Mouse (Mus musculus): Measurements from ENCODE around the gene Tmem161a.
A peak's percentile ranks its signal among the peaks of the same experiment; 100 is the strongest.

Gene Tmem161a

GRCm38 (mm10) chr8:70160015-70160414, 12.1 kb upstream of the Tmem161a start:
- DNase-seq (ENCODE audit: low spot score in 2 of 2), result no peak

GRCm38 (mm10) chr8:70163316-70163715, 8.8 kb upstream of the Tmem161a start:
- no peak for DNase-seq (ENCODE audit: low spot score in 2 of 2)

- DNase-seq (ENCODE audit: low spot score in 2 of 2), result peak; percentile 62 to 82
Measured at GRCm38 (mm10) chr8:70166504-70167110, 5.5 kb upstream of the Tmem161a start.

GRCm38 (mm10) chr8:70170116-70170515, 2.0 kb upstream of the Tmem161a start:
- DNase-seq (ENCODE audit: low spot score in 2 of 2), result no peak

GRCm38 (mm10) chr8:70170748-70171147, 1.4 kb upstream of the Tmem161a start:
- DNase-seq (ENCODE audit: low spot score in 2 of 2), result no peak

GRCm38 (mm10) chr8:70171240-70171639, 916 bp upstream of the Tmem161a start:
- no peak for DNase-seq (ENCODE audit: low spot score in 2 of 2)

- no peak for DNase-seq (ENCODE audit: low spot score in 2 of 2)
Measured at GRCm38 (mm10) chr8:70173320-70173719, 1.2 kb downstream of the Tmem161a start.

- no peak for DNase-seq (ENCODE audit: low spot score in 2 of 2)
Measured at GRCm38 (mm10) chr8:70174079-70174478, 1.9 kb downstream of the Tmem161a start.

GRCm38 (mm10) chr8:70178231-70178630, 6.1 kb downstream of the Tmem161a start:
- no peak for DNase-seq (ENCODE audit: low spot score in 2 of 2)

GRCm38 (mm10) chr8:70179082-70179481, 6.9 kb downstream of the Tmem161a start:
- no peak for DNase-seq (ENCODE audit: low spot score in 2 of 2)

GRCm38 (mm10) chr8:70181212-70181902, 9.2 kb downstream of the Tmem161a start:
- DNase-seq (ENCODE audit: low spot score in 2 of 2), result no peak

- DNase-seq (ENCODE audit: low spot score in 2 of 2), result no peak
Measured at GRCm38 (mm10) chr8:70181903-70182252, 9.7 kb downstream of the Tmem161a start.

GRCm38 (mm10) chr8:70183194-70183593, 11.0 kb downstream of the Tmem161a start:
- no peak for DNase-seq (ENCODE audit: low spot score in 2 of 2)

GRCm38 (mm10) chr8:70188707-70189106, 16.6 kb downstream of the Tmem161a start:
- DNase-seq (ENCODE audit: low spot score in 2 of 2), result no peak

GRCm38 (mm10) chr8:70193238-70193637, 21.1 kb downstream of the Tmem161a start:
- DNase-seq (ENCODE audit: low spot score in 2 of 2), result no peak

- DNase-seq (ENCODE audit: low spot score in 2 of 2), result no peak
Measured at GRCm38 (mm10) chr8:70194191-70194590, 22.0 kb downstream of the Tmem161a start.

- DNase-seq (ENCODE audit: low spot score in 2 of 2), result no peak
Measured at GRCm38 (mm10) chr8:70195762-70196161, 23.6 kb downstream of the Tmem161a start.

- DNase-seq (ENCODE audit: low spot score in 2 of 2), result no peak
Measured at GRCm38 (mm10) chr8:70197603-70198002, 25.4 kb downstream of the Tmem161a start.

GRCm38 (mm10) chr8:70200098-70200681, 28.0 kb downstream of the Tmem161a start:
- peak in 1 of 2 experiments; percentile 28 for DNase-seq (ENCODE audit: low spot score in 2 of 2)

- DNase-seq (ENCODE audit: low spot score in 2 of 2), result no peak
Measured at GRCm38 (mm10) chr8:70201417-70201816, 29.3 kb downstream of the Tmem161a start.

- DNase-seq (ENCODE audit: low spot score in 2 of 2), result no peak
Measured at GRCm38 (mm10) chr8:70203072-70203471, 30.9 kb downstream of the Tmem161a start.

- no peak for DNase-seq (ENCODE audit: low spot score in 2 of 2)
Measured at GRCm38 (mm10) chr8:70204757-70205156, 32.6 kb downstream of the Tmem161a start.

GRCm38 (mm10) chr8:70208130-70208529, 36.0 kb downstream of the Tmem161a start:
- DNase-seq (ENCODE audit: low spot score in 2 of 2), result no peak

Measured in cerebellum, postnatal 4 days (tissue).